Mouse (Mus musculus): ENCODE measurements at regions not wholly inside any gene's neighbourhood (a gene's known extent, or its start where the extent isn't known, plus 50 kb on each side); places are given as distances from the start of the nearest gene placed in this dataset.
A peak's percentile ranks its signal among the peaks of the same experiment; 100 is the strongest.
"Not testable (repeated sequence)": the region's sequence is repeated elsewhere in the genome, so short reads cannot be mapped to it uniquely, and the experiment has no call there.

DNA sequence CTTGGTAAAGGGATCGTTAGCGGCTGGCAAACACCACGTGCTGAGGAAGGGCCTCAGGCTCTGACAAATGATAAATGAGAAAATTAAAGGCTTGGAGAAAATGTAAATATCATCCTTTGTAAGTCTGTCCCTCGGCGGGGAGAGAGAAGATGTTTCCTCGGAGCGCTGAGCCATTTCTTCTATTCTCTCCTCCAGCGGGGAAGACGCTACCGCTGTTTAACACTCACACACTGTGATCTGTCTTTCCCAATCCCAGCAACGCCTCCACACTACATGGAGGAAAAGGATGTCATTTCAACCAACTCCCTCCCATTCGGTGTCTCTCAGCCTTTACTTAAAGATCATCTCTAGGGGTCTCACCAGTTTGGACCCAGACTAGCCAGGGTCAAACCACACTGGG is 239.0 kb downstream of the Prex1 start:
- no peak for DNase-seq

DNA sequence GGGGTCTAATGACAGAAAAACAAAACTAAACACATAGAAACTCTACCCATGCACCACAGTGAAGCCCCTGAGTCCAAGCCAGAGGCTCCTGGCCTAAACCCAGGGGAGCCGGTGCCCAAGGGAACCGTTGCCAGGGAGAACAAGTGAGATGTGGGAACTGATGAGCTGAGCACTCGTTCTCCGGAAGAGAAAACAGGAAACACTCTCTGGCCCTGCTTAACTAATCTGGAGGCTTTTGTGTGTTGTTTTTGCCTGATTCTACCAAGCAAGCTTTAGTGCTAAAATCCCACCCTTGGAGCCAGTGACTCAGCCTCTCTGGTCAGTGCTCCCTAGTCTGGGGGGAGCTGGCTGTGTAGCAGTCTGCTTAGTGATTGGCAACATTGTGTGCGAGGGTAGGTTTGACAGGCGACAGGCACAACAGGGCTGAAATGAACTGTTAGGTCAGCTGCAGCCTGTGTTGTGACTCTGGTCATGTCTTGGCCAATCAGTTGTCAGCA is 242.3 kb downstream of the Prex1 start:
- DNase-seq: peak; percentile 41

DNA sequence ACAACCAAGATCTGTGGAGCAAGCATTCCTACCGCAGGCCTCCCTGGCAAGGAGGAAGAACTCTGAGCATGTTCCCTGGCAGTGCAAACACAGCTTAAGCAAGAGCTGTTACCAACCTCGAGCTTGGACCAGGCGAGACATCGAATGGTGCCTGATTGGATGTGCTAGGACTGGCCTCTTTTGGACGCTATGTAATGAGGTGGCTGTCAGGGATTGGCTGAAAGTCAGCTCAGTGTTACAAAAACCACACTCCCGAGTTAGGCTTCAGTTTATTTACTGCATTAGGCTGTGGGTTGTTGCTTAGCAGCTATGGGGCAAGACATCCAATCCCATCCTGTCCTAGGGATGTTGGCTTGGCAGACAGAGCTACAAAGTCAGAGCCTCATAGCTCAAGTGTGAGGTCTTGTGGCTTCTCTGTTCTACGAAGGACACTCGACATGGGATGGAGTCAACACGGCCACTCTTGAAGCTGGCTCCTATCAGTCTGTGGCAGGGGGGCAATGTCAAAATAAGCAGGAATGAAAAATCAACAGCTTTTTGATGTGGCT is 244.5 kb downstream of the Prex1 start:
- DNase-seq: peak; percentile 51

DNA sequence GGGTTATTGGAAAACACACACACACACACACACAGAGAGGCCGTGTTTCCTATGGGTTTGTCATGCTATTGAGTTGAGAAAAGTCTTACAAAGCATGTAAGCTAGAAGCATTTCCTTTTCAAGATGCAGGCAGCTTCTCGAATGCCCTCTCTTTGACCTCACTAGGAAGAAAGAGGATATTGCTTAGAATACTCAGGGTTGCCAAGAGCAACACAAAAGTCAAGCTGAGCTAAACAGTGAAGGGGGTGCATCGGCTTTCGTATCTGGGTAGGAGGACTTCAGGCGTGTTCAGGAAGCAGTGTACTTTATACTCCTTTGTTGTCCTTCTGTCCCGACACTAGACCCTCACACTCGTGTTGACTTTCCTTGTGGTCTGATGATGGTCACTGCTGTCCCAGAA is 246.5 kb downstream of the Prex1 start:
- no peak for DNase-seq

DNA sequence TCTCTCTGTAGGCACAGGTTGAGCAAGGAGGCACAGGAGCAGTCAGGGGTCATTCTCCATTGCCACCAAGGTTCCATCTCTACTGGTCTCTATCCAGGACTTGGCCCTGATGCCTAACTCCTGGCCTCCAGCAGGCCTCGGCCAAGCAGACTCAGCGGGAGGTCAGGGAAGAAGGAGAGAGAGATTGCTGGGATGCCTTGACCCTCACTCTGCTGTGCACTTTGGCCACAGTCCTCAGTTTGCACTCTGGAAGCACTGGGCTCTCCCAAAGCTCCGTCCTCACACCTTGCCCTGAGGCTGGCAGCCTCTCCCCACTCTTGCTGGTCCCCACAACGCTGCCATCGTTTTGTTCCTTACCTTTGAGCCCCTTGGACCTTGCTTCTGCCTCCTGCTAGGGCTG is 248.1 kb downstream of the Prex1 start:
- DNase-seq: no peak

DNA sequence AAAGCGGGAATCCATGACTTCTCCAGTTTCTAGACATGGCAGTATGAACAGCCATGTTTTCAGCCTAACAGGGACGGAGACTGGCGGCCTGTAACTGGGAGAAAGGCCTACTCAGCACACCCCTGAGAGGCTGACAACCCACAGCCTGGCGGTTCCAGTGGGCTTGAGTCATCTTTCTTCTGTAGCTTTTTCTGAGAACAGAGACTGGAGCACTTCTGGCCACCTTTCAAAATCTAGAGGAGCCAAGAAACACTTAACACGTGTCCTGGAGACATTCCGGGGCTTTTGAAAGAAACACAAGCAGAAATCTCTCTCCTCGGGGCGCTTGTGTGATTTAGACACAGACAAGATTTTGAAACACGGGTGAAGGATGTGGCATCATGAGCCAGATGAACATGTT is 250.1 kb downstream of the Prex1 start:
- DNase-seq: peak; percentile 83

DNA sequence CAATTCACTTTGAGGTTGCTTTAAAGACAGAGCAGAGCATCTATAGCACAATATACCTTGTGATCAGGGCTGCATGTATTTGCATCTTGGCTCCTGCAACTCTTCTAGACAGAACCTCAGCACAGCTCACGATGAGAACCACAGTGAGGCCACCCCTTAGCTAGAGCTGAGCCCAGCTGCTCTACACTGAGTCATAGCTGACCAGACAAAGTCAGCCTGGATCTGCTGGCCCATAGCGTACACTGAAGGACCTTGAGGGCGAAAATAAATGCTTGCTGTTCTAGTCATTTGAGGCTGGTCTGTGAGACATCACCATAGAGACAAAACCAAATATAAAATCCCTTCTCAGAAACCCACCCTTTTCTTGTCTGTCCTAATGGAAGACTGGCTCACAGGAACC is 251.7 kb downstream of the Prex1 start:
- DNase-seq: no peak

DNA sequence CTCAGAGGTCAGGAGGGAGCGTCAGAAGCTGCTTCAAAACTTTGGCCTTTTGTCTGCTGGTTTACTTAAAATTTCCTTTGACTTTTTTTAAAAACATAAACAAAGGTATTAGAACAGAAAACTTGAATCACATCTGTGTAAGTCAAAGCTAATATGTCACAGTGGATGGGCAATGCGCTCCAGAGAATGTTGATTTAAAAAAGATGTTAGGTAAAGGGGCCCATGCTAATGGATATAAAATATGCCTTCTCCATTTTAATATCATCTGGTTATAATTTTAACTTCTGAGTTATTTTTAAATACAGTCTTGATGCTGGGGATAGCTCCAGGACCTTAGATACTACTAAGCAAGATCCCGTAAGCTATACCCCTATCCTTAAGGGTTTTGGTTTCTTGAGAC is 252.5 kb downstream of the Prex1 start:
- DNase-seq: no peak

DNA sequence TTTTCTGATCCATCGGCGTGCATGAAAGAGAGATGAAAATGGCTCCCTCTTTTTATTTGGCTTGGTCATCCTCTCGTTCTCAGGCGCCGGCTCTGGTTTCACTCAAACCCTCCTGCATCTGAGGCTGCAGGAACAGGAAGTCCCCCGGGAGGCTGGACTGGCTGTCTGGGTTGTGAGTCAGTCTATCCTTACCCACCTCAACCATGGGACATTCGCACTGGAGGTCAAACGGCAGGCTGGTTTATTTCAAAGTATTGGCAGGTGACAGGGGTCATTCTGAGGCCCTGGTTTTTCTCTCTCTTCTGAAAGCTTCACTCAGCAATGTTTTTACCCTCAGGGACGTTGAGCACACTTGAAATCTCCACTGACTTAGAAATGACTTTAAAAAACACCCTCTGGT is 253.7 kb downstream of the Prex1 start:
- no peak for DNase-seq

DNA sequence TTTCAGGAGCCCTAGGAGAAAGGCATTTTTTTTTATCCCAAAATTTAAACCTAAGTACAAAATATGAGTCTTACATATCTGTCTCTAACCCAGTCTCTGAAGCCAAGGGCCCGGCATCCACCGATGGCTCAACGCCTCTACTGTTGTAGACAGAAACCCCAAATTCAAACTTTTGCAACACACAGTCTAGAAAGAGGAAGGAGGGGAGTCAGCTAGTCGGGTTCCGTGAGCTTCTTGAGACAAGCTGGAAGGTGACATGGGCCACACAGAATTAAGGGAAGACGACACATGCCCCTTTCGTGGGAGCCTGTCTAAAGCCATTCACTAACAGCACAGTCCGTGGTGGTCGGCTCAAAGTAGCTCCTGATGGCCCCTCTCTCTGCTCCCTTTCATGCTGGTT is 254.7 kb downstream of the Prex1 start:
- DNase-seq: no peak

DNA sequence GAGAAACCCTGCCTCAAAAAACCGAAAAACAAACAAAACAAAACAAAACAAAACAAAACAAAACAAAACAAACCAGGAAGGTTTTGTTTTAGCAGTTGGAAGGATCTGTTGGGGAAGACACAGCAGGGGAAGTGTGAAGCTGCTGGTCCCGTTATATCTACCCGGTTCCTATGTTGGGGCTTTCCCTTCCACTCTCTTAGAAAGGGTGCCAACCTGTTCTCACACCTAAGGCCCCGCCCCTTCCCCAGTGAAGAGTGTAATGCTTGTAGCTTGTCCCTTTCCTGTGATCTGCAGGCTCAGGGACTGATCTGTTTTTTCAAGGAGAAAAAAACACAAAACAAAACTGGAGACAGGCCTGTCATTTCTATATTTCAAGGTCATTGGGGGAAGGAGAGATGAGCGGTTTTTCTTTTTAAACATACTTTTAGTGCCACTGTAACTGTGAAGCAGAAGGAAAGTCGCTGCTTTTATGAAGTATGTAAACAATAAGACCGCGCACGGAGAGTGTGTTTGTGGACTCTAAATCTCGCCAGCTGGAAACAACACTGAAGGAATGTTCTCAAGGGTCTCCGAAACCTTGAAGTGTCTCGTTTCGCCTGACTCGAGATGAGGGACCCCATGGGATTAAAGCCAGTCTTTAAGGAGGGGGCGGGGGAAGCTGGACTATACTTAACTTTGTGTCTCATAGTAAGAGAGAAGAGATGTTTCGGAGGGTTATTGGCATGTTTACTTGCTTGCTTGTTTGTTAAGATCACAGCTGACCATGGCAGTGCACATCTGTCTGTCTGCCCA is 256.1 kb downstream of the Prex1 start:
- peak; percentile 60 for DNase-seq

DNA sequence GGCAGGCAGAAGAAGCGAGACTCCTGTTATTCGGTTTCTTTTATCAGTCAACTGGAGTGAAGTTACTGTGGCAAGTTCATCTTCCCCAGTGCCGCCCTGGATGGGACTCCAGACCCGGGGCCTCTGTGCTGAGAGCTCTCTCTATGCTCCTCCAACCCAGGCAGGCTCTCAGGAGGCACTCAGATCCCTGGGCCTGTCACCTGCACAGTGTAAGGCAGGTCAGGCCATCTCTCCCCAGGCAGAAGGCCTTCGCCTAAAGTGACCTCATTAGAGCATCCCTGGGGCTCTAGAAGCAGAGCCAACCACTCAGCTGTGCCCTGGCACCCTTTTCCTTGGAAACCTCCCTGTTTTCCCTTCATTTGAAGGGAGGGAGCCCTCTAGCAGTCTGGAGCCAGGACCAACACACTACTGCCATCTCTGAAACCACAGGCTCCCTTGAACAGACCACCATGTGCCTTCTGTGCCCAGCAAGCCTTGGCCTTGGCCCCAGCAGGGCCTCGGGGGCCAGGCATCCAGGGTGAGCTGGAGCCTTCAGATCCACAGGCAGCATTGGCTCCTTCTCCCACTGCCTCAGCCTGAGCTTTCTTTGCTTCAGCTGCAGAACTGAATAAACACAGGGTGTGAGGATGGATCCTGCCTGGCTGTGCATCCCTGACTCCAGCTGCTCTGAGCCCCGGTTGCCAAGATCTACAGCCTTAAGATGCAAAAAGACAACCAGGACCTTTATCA is 259.3 kb downstream of the Prex1 start:
- DNase-seq: peak; percentile 36

DNA sequence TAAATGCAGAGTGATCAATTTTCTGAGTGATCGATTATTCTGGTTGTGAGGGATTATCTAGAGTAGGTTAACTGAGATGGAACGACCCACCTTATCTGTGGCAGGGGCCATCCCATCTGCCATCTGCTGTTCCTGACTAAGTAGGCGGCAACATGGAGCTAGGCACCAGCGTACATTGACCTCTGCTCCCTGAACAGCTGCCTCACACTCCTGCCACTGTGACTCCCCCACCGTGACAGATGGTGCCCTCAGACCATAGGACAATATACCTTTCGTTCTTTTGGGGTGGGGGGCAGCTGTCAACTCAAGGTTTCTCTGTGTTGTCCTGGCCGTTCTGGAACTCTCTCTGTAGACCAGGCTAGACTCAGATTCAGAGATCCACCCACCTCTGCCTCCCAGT is 262.7 kb downstream of the Prex1 start:
- DNase-seq: no peak

DNA sequence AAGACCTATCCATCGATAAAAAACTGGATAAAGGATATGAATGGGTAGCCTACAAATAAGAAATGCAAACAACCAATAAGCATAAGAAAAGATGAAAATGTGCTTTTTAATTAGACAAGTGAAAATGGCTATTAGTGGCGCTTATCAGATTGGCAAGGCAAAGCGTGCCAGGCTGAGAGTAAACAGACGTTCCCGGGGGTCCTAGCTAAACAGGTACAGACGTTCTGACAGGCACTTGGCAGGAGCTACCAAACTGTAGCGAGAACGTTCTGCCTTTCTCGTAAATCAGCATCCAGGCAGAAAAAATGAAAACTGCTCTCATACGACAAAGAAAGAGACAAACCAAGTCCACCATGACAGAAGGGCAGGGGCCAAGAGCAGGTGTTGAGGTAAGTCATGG is 263.3 kb downstream of the Prex1 start:
- DNase-seq: no peak

DNA sequence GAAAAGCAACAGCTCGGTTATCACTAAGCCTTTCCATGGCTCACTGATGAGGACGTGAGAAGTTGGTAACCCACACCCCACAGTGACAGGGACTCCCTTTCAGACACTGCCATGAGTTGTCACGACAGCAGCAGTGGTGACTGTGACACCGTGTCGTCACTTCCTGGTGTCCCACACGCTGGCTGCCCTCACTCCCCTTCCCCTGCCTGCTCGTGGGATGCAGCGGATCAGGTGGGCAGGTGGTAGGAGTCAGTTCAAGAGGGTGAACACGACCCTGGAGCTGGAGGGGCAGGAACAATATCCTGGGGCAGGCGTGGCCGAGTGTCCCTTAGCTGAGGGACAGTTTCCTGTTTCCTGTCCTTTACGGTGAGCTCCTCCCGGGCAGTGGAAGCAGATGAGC is 264.9 kb downstream of the Prex1 start:
- no peak for DNase-seq

DNA sequence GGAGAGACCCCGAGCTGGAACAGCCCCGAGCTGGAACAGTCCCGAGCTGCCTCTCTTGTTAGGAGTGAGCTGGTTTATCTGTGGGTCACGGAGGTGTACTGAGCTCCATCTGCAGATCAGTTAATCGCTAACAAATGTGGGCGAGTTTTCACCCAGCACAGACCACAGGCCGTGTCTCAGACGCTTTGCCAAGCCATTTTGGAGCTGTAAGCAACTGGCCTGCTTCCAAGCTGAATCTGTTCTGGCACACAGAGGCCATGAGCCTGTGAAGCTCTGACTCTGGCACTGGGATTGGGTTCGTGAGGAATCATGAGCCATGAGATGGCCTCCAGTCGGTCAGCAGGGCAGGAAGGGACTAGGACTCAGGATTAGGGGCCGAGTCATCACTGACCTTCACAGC is 265.5 kb downstream of the Prex1 start:
- DNase-seq: peak; percentile 74

DNA sequence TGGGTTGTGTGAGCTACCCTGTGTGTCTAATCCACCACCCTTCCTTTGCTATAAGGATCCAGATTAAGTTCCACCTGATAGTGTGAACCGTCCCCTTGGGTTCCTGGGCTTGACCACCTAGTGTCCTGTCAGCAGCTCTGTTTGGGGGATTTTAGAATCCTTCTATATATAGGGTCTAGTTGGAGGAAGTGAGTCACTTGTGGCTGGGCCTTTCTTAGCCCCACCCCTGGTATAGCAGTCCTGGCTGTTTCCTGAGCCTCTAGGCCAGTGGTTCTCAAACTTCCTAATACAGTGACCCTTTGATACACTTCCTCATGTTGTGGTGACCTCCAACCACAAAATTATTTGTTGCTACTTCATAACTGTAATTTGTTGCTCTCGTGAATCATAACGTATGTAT is 267.1 kb downstream of the Prex1 start:
- no peak for DNase-seq

DNA sequence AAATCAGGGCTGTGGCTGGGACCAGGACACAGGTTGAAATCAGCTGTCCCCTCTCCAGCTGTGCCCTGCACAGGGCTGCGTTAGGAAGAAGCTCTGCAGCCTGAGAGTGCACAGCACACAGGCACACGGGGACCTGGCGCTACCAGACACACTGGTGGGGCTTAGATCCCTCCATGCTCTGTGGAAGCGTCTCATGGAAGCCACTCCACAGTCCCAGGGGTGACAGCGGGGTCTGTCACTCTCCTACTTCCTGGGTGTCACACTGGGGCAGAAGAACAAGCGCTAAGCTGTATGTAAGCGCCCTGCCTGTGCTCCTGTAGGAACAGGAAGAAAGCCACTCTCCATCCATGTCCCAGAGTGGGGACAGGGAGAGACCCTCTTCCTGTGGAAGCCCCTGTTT is 267.8 kb downstream of the Prex1 start:
- DNase-seq: not testable (repeated sequence)

DNA sequence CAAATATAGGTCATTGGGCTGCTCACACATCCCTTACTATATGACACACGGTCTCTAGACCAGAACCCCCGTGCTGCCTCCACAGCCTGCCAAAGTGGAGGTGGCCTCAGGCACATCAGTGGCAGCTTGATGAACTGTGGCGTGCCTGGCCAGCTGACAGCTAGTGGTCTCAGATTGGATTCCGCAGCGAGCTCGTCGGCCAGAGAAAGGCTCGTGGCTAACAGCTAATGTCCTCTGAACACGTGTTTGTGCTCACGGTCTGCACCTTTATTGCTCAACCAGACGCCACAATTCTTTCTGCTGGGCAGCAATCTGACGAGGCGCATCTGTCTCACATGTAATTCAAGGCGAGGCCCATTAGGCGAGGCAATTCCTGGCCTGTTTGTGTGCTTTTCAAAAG is 270.6 kb downstream of the Prex1 start:
- peak; percentile 59 for DNase-seq

DNA sequence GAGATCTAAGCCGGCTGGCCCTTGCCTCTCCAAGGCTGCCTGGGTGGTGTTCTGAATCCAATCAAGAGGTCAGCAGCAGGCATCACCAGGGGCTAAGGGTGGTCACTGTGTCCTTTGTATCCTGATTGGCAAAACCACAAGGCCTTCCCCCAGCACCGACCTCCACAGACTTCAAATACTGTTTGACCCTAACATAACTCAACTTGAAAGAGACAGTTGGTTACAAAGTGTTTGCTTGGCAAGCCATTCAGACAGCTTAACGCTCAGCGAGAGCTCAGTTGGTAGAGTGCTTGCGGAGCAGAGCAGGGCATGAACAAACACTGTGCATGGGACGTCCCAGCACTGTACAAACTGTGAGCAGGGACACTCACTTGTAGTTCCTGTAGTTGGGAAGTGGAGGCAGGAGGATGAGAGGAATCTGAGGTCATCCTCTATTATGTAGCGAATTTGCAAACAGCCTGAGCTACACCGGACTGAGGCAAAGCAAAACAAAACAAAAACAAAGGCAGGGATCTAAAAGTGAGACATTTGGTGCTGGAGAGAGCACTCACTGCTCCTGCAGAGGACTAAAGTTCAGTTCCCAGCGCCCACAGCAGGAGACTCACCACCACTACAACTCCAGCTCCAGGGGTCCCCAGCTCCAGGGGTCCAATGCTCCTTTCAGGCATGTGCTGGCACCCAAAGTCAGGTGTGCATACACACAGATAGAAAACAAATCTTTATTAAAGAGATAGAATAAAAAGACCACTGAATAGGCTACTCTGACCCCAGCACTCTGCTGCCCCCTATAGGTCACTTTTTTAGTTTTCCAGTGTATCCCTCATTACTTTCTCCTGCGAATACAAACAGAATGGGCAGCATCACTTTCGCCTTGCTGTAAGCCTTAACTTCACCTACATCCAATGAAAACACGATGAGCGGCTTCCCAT is 273.5 kb downstream of the Prex1 start:
- peak; percentile 74 for DNase-seq

DNA sequence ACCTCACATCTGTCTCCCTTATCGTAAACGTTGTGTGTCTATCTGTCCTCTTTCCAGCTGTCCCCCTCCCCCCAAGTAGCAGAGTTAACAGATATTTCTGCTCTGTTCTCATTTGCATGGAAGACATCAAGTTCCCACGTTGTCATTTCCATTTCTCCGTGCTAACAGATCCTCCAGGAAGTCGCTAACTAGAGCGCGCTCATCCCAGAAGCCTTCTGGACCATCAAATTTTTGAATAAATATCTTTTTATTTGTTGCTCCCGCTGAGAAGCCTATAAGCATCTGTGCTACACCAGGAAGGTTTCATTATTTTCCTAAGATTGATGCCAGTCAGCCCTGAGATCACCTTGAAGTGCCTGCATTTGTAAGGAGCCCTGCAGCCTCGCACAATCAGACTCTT is 275.4 kb downstream of the Prex1 start:
- no peak for DNase-seq

DNA sequence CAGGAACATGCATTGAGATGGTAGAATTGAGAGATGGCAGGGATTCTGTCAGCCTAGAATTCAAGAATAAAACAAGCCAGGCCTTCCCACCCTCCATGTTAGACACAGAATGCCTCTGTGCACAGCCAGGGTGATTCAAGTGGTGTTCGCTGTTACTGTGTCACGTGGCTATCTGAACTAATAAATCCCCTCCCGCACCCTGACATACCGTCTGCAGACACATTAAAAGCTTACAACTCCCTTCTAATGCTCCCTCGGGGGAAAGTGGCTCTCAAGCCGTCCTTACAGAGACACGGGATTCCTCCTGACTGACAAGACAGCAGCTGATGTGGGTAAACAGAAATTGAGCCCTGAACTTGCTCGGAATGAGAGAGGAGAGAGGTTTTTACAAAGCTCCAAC is 279.1 kb downstream of the Prex1 start:
- no peak for DNase-seq

All from lung, postnatal 10 days (tissue).